8 mouse cellular contexts compared by ENCODE assay signal in genomic region chr13:31800581-31801576, GRCm38 (mm10). TPM values are rescaled to one million over a fixed set of nuclear protein-coding genes. Genes with fewer than 3 reads are reported as not detected.
A peak's percentile ranks its signal among the peaks of the same experiment; 100 is the strongest.
DNase-seq lines count a peak whose midpoint lies in the region; ATAC-seq and TF ChIP-seq lines count a peak whose summit lies in the region.

No protein-coding gene starts in this region.

- H3K4me2 ChIP-seq in heart, embryonic 13.5 days = peak overlapping the region; percentile 75
- H3K4me2 ChIP-seq in kidney, embryonic 16.5 days (replicated peaks; ENCODE audit: low read depth, low read length) = peak overlapping the region; percentile 68
- H3K4me2 ChIP-seq in liver, embryonic 11.5 days = peak overlapping the region; percentile 66
- H3K4me2 ChIP-seq in stomach, embryonic 15.5 days = peak overlapping the region; percentile 65

- no peak for TF ChIP-seq POLR2A in bone marrow, adult 2 months (IDR thresholded peaks at IDR 0.05; ENCODE audit: borderline replicate concordance, control insufficient read depth, low read depth, low read length)

- H3K27ac ChIP-seq in bone marrow, adult 2 months (ENCODE audit: control insufficient read depth, insufficient read depth, low read depth, low read length, poor library complexity) = no peak overlapping the region
- peak overlapping the region; percentile 58; the same call in 1 of the 2 replicates for H3K27ac ChIP-seq in forebrain, embryonic 10.5 days
- H3K27ac ChIP-seq in heart, embryonic 13.5 days (replicated peaks) = no peak overlapping the region
- no peak overlapping the region for H3K27ac ChIP-seq in kidney, embryonic 16.5 days (ENCODE audit: low read length)
- no peak overlapping the region for H3K27ac ChIP-seq in liver, embryonic 11.5 days (ENCODE audit: low read depth, low read length)
- H3K27ac ChIP-seq in stomach, embryonic 15.5 days = no peak overlapping the region

- no peaks in the 10 kb centered on the region for H3K9me3 ChIP-seq in forebrain, embryonic 10.5 days
- no peaks in the 10 kb centered on the region for H3K9me3 ChIP-seq in heart, embryonic 13.5 days
- no peaks in the 10 kb centered on the region for H3K9me3 ChIP-seq in kidney, embryonic 16.5 days (ENCODE audit: low read length)
- no peaks in the 10 kb centered on the region for H3K9me3 ChIP-seq in liver, embryonic 11.5 days (ENCODE audit: control insufficient read depth, low read length)
- no peaks in the 10 kb centered on the region for H3K9me3 ChIP-seq in stomach, embryonic 15.5 days

- peak overlapping the region; percentile 65 for H3K9ac ChIP-seq in heart, embryonic 13.5 days
- H3K9ac ChIP-seq in kidney, embryonic 16.5 days (replicated peaks; ENCODE audit: low read length) = peak overlapping the region; percentile 57
- H3K9ac ChIP-seq in liver, embryonic 11.5 days (ENCODE audit: low read depth, low read length) = no peak overlapping the region
- H3K9ac ChIP-seq in stomach, embryonic 15.5 days = no peak overlapping the region

- peak; percentile 71 for TF ChIP-seq CTCF in bone marrow, adult 2 months (IDR thresholded peaks at IDR 0.05; ENCODE audit: control insufficient read depth, insufficient read depth, low read length)

- H3K36me3 ChIP-seq in forebrain, embryonic 10.5 days (replicated peaks) = no peaks in the 10 kb centered on the region
- no peaks in the 10 kb centered on the region for H3K36me3 ChIP-seq in heart, embryonic 13.5 days
- H3K36me3 ChIP-seq in kidney, embryonic 16.5 days (ENCODE audit: insufficient read depth, low read length) = no peaks in the 10 kb centered on the region
- H3K36me3 ChIP-seq in liver, embryonic 11.5 days (ENCODE audit: control insufficient read depth, insufficient read depth, low read length) = no peaks in the 10 kb centered on the region
- H3K36me3 ChIP-seq in stomach, embryonic 15.5 days = no peaks in the 10 kb centered on the region

- peak; percentile 48; the same call in 1 of the 2 replicates for ATAC-seq in heart, embryonic 13.5 days (ENCODE audit: extremely low read depth, insufficient number of reproducible peaks, low FRiP score, low TSS enrichment)
- ATAC-seq in kidney, embryonic 16.5 days (ENCODE audit: low FRiP score, low TSS enrichment) = peak; percentile 80
- ATAC-seq in liver, embryonic 11.5 days (replicated peaks; ENCODE audit: low FRiP score) = peak; percentile 76
- peak; percentile 59; the same call in 1 of the 2 replicates for ATAC-seq in stomach, embryonic 15.5 days (ENCODE audit: insufficient read depth, low FRiP score, low read depth)

- no peak overlapping the region for H3K4me3 ChIP-seq in bone marrow, adult 2 months (replicated peaks; ENCODE audit: control insufficient read depth, low read depth, low read length)
- peak overlapping the region; percentile 48 for H3K4me3 ChIP-seq in forebrain, embryonic 10.5 days
- H3K4me3 ChIP-seq in heart, embryonic 13.5 days = peak overlapping the region; percentile 46
- H3K4me3 ChIP-seq in kidney, embryonic 16.5 days (ENCODE audit: low read length) = peak overlapping the region; percentile 41
- H3K4me3 ChIP-seq in liver, embryonic 11.5 days (ENCODE audit: low read depth, low read length) = peak overlapping the region; percentile 32
- H3K4me3 ChIP-seq in stomach, embryonic 15.5 days (replicated peaks) = peak overlapping the region; percentile 37

- peak; percentile 81 to 82 for DNase-seq in B cell, adult 2 months
- peak; percentile 86 for DNase-seq in forebrain, embryonic 10.5 days (ENCODE audit: extremely low spot score, low spot score)
- DNase-seq in liver, embryonic 11.5 days (ENCODE audit: low spot score) = peak; percentile 85
- DNase-seq in naive thymus-derived CD4-positive, alpha-beta T cell, adult 2 months (ENCODE audit: low read depth) = peak; percentile 58

- H3K27me3 ChIP-seq in forebrain, embryonic 10.5 days (ENCODE audit: poor library complexity, severe bottlenecking) = peaks cover 87% of the 10 kb centered on the region
- H3K27me3 ChIP-seq in heart, embryonic 13.5 days (replicated peaks) = peaks cover 92% of the 10 kb centered on the region
- H3K27me3 ChIP-seq in kidney, embryonic 16.5 days (ENCODE audit: insufficient read depth, low read length) = peaks cover 40% of the 10 kb centered on the region
- H3K27me3 ChIP-seq in liver, embryonic 11.5 days (replicated peaks; ENCODE audit: control insufficient read depth, insufficient read depth, low read length) = peaks cover 85% of the 10 kb centered on the region
- H3K27me3 ChIP-seq in stomach, embryonic 15.5 days (replicated peaks) = peaks cover 67% of the 10 kb centered on the region

- H3K4me1 ChIP-seq in bone marrow, adult 2 months (ENCODE audit: control insufficient read depth, insufficient read depth, low read length) = no peaks in the 10 kb centered on the region
- peaks cover 52% of the 10 kb centered on the region for H3K4me1 ChIP-seq in forebrain, embryonic 10.5 days
- peaks cover 41% of the 10 kb centered on the region for H3K4me1 ChIP-seq in heart, embryonic 13.5 days
- H3K4me1 ChIP-seq in kidney, embryonic 16.5 days (ENCODE audit: insufficient read depth, low read length) = peaks cover 39% of the 10 kb centered on the region
- peaks cover 9% of the 10 kb centered on the region for H3K4me1 ChIP-seq in liver, embryonic 11.5 days (replicated peaks; ENCODE audit: control insufficient read depth, insufficient read depth, low read length)
- H3K4me1 ChIP-seq in stomach, embryonic 15.5 days = peaks cover 15% of the 10 kb centered on the region

- 3% methylated on average over 43 of the region's 43 CpGs for WGBS in bone marrow, adult 2 months
- 1% methylated on average over 43 of the region's 43 CpGs for whole genome bisulfite sequencing in forebrain, embryonic 10.5 days
- 2% methylated on average over 43 of the region's 43 CpGs for WGBS in heart, embryonic 13.5 days
- 2% methylated on average over 43 of the region's 43 CpGs for whole genome bisulfite sequencing in kidney, embryonic 16.5 days
- WGBS in liver, embryonic 11.5 days = 2% methylated on average over 43 of the region's 43 CpGs
- whole genome bisulfite sequencing in stomach, embryonic 15.5 days = 2% methylated on average over 43 of the region's 43 CpGs

RNA-seq across cellular contexts. Expression of gene Foxc1, which starts 5.6 kb away (rescaled TPM):
- polyA plus RNA-seq in bone marrow, adult 2 months (2011; ENCODE audit: insufficient read depth, insufficient read length, low replicate concordance, missing spikeins) = 2.5 and 3.8 TPM in 2 replicates
- polyA plus RNA-seq in forebrain, embryonic 10.5 days (2016; fragmentation: Nextera tagmentation; extraction: Ambion mirVana) = 2.5 and 2.6 TPM in 2 replicates
- 1.4 and 1.6 TPM in 2 replicates for polyA plus RNA-seq in heart, embryonic 13.5 days (2015; fragmentation: Nextera tagmentation; extraction: Ambion mirVana)
- polyA plus RNA-seq in kidney, embryonic 16.5 days (2015; fragmentation: Nextera tagmentation; extraction: Ambion mirVana) = 2.3 and 3.3 TPM in 2 replicates
- 0.45 and 0.47 TPM in 2 replicates for polyA plus RNA-seq in liver, embryonic 11.5 days (2014; fragmentation: Nextera tagmentation; extraction: Ambion mirVana)
- polyA plus RNA-seq in stomach, embryonic 15.5 days (2015; fragmentation: Nextera tagmentation; extraction: Ambion mirVana) = 0.18 and 0.28 TPM in 2 replicates

Comparison
In these comparisons a context has a peak if more than half of its experiments do, and no peak if none do; other contexts are left out.
1. H3K9ac ChIP-seq: peak in heart, embryonic 13.5 days (single experiment) and kidney, embryonic 16.5 days (single experiment); none in liver, embryonic 11.5 days (single experiment) and stomach, embryonic 15.5 days (single experiment).
2. Peak in every context shown above with its lines, with median percentiles within 50 percentile points of each other: DNase-seq, ATAC-seq and H3K4me2 ChIP-seq.